Mouse (Mus musculus) layer of hippocampus, adult 8-10 months (tissue): ENCODE results near the gene Med26. TPM values are rescaled to one million over a fixed set of nuclear protein-coding genes. Genes with fewer than 3 reads are reported as not detected.

Source experiments
- DNase-seq, 2 experiments: peaks; one replicate each; pipeline ENCODE4 v3.0.0; 2022; ENCODE audit warnings: low spot score in 2 of 2
- total RNA-seq, 4 experiments: library from RNA; stranded (reverse); gene quantifications; 2 replicates each; pipeline ENCODE4 v1.2.4; 2022

Gene Med26
- total RNA-seq, result 10 to 100 TPM in 1 of 4 experiments, 1 to 10 TPM in 3; 7.1 to 11.1 (median 9.2) TPM

GRCm38 (mm10) chr8:72547802-72548643 lies at the start of gene Med26:
Med26 (minus strand) TSS chr8:72548270.
- peak; percentile 98 for DNase-seq

GRCm38 (mm10) chr8:72590198-72590597 lies 42.1 kb upstream of the Med26 start:
- no peak for DNase-seq

GRCm38 (mm10) chr8:72589286-72589685 lies 41.2 kb upstream of the Med26 start:
- DNase-seq, result peak; percentile 77 to 79

- no peak for DNase-seq
Measured at GRCm38 (mm10) chr8:72588865-72589264, 40.8 kb upstream of the Med26 start.

GRCm38 (mm10) chr8:72587806-72588205 lies 39.7 kb upstream of the Med26 start:
- DNase-seq, result no peak

GRCm38 (mm10) chr8:72584390-72584789 lies 36.3 kb upstream of the Med26 start:
- no peak for DNase-seq

GRCm38 (mm10) chr8:72583056-72583771 lies 35.1 kb upstream of the Med26 start:
- DNase-seq, result no peak

- no peak for DNase-seq
Measured at GRCm38 (mm10) chr8:72579374-72579773, 31.3 kb upstream of the Med26 start.

- DNase-seq, result no peak
Measured at GRCm38 (mm10) chr8:72577941-72578340, 29.9 kb upstream of the Med26 start.

GRCm38 (mm10) chr8:72577266-72577665 lies 29.2 kb upstream of the Med26 start:
- no peak for DNase-seq

- DNase-seq, result no peak
Measured at GRCm38 (mm10) chr8:72575915-72576314, 27.8 kb upstream of the Med26 start.

- DNase-seq, result no peak
Measured at GRCm38 (mm10) chr8:72573450-72573849, 25.4 kb upstream of the Med26 start.

GRCm38 (mm10) chr8:72572507-72572906 lies 24.4 kb upstream of the Med26 start:
- no peak for DNase-seq

- peak; percentile 68 for DNase-seq
Measured at GRCm38 (mm10) chr8:72571611-72572473, 23.8 kb upstream of the Med26 start, which contains the start of gene Tmem38a. Tmem38a (plus strand) TSS chr8:72572055.

- DNase-seq, result peak; percentile 97 to 98
Measured at GRCm38 (mm10) chr8:72570633-72571610, 22.9 kb upstream of the Med26 start, which contains the start of gene Smim7. Smim7 (minus strand) TSS chr8:72571088.

GRCm38 (mm10) chr8:72565970-72566369 lies 17.9 kb upstream of the Med26 start:
- DNase-seq, result no peak

- no peak for DNase-seq
Measured at GRCm38 (mm10) chr8:72561111-72561689, 13.1 kb upstream of the Med26 start.

- no peak for DNase-seq
Measured at GRCm38 (mm10) chr8:72555770-72556169, 7.7 kb upstream of the Med26 start.

GRCm38 (mm10) chr8:72549314-72549892 lies 1.3 kb upstream of the Med26 start:
- no peak for DNase-seq
